Mouse (Mus musculus) midbrain, postnatal 0 days (tissue): ENCODE measurements at regions not wholly inside any gene's neighbourhood (a gene's known extent, or its start where the extent isn't known, plus 50 kb on each side); places are given as distances from the start of the nearest gene placed in this dataset.

Experiments used
- ATAC-seq: fragments of 200-750 bp; cut with Nextera tagmentation; 2 replicates; pipeline ENCODE4 v1.8.0; 2017; ENCODE audit warnings: moderate number of reproducible peaks, mild to moderate bottlenecking, moderate TSS enrichment, moderate library complexity; ENCODE audit not compliant: low FRiP score
- DNase-seq: peaks from one replicate; pipeline ENCODE4 v3.0.0-alpha.2; 2015; ENCODE audit warnings: low spot score
- H3K27ac ChIP-seq: fragments of 300-500 bp; sonication (generic); 2 replicates; pipeline ENCODE4 v1.5.1; 2014; ENCODE audit warnings: low read depth, mild to moderate bottlenecking, low read length, mixed read lengths
- H3K27me3 ChIP-seq: fragments of 300-500 bp; sonication (generic); 2 replicates; pipeline ENCODE4 v1.6.1; 2014; ENCODE audit warnings: low read length, control low read depth, mixed read lengths; ENCODE audit not compliant: insufficient read depth
- H3K36me3 ChIP-seq: fragments of 300-500 bp; sonication (generic); 2 replicates; pipeline ENCODE4 v1.6.1; 2014; ENCODE audit warnings: low read length, control low read depth, mixed read lengths; ENCODE audit not compliant: insufficient read depth
- H3K4me1 ChIP-seq: fragments of 300-500 bp; sonication (generic); 2 replicates; pipeline ENCODE4 v1.6.1; 2014; ENCODE audit warnings: mild to moderate bottlenecking, control low read depth, antibody characterized with exemption, low read length, mixed read lengths; ENCODE audit not compliant: insufficient read depth
- H3K4me2 ChIP-seq: fragments of 300-500 bp; sonication (generic); 2 replicates; pipeline ENCODE4 v1.6.1; 2014; ENCODE audit warnings: low read depth, mild to moderate bottlenecking, low read length, mixed read lengths; ENCODE audit not compliant: poor library complexity, severe bottlenecking
- H3K4me3 ChIP-seq: fragments of 300-500 bp; sonication (generic); 2 replicates; pipeline ENCODE4 v1.5.1; 2014; ENCODE audit warnings: low read depth, mild to moderate bottlenecking, low read length, moderate library complexity
- H3K9ac ChIP-seq: fragments of 300-500 bp; sonication (generic); replicated peaks from 2 replicates; pipeline ENCODE4 v1.6.1; 2014; ENCODE audit warnings: mild to moderate bottlenecking, low read length, moderate library complexity, mixed read lengths; ENCODE audit not compliant: poor library complexity, severe bottlenecking
- H3K9me3 ChIP-seq: fragments of 300-500 bp; sonication (generic); 2 replicates; pipeline ENCODE4 v1.6.1; 2016; ENCODE audit warnings: low read length, control low read depth
- CTCF ChIP-seq: IDR thresholded peaks from 2 replicates; pipeline ENCODE4 v1.5.1; 2016; ENCODE audit warnings: antibody characterized with exemption, mild to moderate bottlenecking
- WGBS: fragments of 180-500 bp; shearing (Covaris S2); extraction: QIAGEN DNeasy Blood & Tissue Kit; methylation state at CpG from one replicate; pipeline ENCODE4 v1.1.7; 2014; 5-methylcytosine and 5-hydroxymethylcytosine counted together

DNA sequence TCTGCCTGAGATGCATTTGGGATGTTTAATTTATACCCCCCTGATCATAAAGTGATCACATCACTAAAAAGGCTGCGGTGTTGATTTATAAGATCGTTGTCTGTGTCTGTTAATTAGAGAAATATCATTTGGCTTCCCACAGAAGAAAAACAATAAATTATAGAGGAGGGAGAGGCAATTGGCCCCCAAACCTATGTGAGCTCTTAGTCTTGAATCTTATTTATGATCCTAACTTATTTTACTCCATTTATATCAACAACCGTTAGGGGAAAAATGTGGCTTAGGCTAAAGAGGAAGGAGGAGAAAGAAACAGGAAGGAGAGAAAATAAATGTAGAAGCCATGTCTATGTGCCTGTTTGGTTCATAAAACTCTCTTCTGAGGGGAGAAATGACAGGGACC lies 609.5 kb downstream of the Tox3 start:
- Histone ChIP-seq H3K4me3 (no peak overlapping the region), H3K9ac (no peak overlapping the region), H3K4me1 (no peaks in the 10 kb centered on the region), H3K9me3 (no peaks in the 10 kb centered on the region), H3K36me3 (no peaks in the 10 kb centered on the region), H3K4me2 (no peak overlapping the region), H3K27ac (no peak overlapping the region), H3K27me3 (peaks cover 4% of the 10 kb centered on the region; the same call in 1 of the 2 replicates)
- DNase-seq (no peak), ATAC-seq (no peak)
- WGBS: 92% methylated on average over 3 of the region's 3 CpGs
- no peak for TF ChIP-seq CTCF

DNA sequence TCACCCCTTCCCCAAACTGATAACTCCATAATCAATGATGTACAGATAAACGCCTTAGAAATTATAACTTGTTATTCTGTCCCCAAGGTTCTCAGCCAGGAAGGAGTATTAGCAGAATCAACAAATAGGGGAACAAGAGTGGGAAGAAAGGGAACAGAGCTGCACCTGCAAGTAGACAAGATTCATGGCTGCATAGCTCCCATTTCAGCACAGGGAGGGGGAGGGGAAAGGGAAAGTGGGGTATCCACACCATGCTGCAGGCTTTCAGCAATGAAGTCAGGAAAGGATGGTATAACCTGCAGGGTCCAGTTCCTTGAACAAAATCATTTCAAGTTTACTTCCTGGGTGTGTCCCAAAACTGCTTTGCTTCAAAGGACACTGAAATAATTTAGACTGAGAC lies 610.5 kb downstream of the Tox3 start:
- Histone ChIP-seq H3K4me1 (no peaks in the 10 kb centered on the region), H3K4me2 (no peak overlapping the region), H3K36me3 (no peaks in the 10 kb centered on the region), H3K9ac (no peak overlapping the region), H3K4me3 (no peak overlapping the region), H3K27ac (no peak overlapping the region), H3K27me3 (peaks cover 4% of the 10 kb centered on the region; the same call in 1 of the 2 replicates), H3K9me3 (no peaks in the 10 kb centered on the region)
- DNase-seq (no peak), ATAC-seq (no peak)
- TF ChIP-seq CTCF: no peak
- 91% methylated on average over 1 of the region's 1 CpGs for WGBS

DNA sequence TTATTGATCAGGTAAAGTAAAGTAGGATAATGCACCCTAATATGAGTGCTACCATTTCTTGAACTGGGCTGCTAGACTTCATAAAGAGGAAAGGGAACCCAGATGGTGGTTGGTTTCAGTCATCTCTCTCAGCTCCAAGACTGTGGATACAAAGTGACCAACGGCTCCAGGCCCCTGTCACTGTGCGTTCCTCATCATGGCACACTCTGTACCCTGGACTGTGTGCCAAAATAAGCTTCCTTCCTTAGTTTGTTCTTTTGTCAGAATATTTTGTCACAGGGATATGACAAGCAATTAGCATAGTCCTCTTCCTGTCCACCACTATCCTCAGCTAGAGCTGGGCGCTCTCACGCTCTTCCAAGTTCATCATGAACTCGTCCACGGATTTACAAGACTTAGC lies 620.9 kb downstream of the Tox3 start:
- no peaks in the 10 kb centered on the region for H3K27me3 ChIP-seq
- no peak for DNase-seq
- H3K36me3 ChIP-seq: no peaks in the 10 kb centered on the region
- no peak for ATAC-seq
- no peak for TF ChIP-seq CTCF
- H3K4me2 ChIP-seq: no peak overlapping the region
- no peaks in the 10 kb centered on the region for H3K9me3 ChIP-seq
- WGBS: 90% methylated on average over 6 of the region's 6 CpGs
- no peak overlapping the region for H3K27ac ChIP-seq
- no peaks in the 10 kb centered on the region for H3K4me1 ChIP-seq
- H3K9ac ChIP-seq: no peak overlapping the region
- no peak overlapping the region for H3K4me3 ChIP-seq

GRCm38 (mm10) chr8:89721684-89722305 lies 626.3 kb downstream of the Tox3 start:
- 87% methylated on average over 5 of the region's 5 CpGs for WGBS
- H3K27ac ChIP-seq: no peak overlapping the region
- TF ChIP-seq CTCF: no peak
- no peak overlapping the region for H3K4me2 ChIP-seq
- H3K4me1 ChIP-seq: no peaks in the 10 kb centered on the region
- no peaks in the 10 kb centered on the region for H3K27me3 ChIP-seq
- H3K36me3 ChIP-seq: no peaks in the 10 kb centered on the region
- ATAC-seq (no peak), DNase-seq (no peak)
- no peak overlapping the region for H3K9ac ChIP-seq
- no peak overlapping the region for H3K4me3 ChIP-seq
- H3K9me3 ChIP-seq: no peaks in the 10 kb centered on the region

GRCm38 (mm10) chr8:89713880-89714279 lies 634.3 kb downstream of the Tox3 start:
- peak; percentile 40 for DNase-seq
- no peaks in the 10 kb centered on the region for H3K9me3 ChIP-seq
- no peak overlapping the region for H3K4me2 ChIP-seq
- peaks cover 6% of the 10 kb centered on the region for H3K4me1 ChIP-seq
- 75% methylated on average over 6 of the region's 6 CpGs for WGBS
- no peaks in the 10 kb centered on the region for H3K27me3 ChIP-seq
- TF ChIP-seq CTCF: no peak
- no peaks in the 10 kb centered on the region for H3K36me3 ChIP-seq
- H3K4me3 ChIP-seq: no peak overlapping the region
- ATAC-seq: no peak
- H3K27ac ChIP-seq: no peak overlapping the region
- H3K9ac ChIP-seq: no peak overlapping the region

GRCm38 (mm10) chr8:89707341-89707928 lies 640.7 kb downstream of the Tox3 start:
- Histone ChIP-seq H3K4me1 (no peaks in the 10 kb centered on the region), H3K4me3 (no peak overlapping the region), H3K27me3 (no peaks in the 10 kb centered on the region), H3K9ac (no peak overlapping the region), H3K36me3 (no peaks in the 10 kb centered on the region), H3K4me2 (no peak overlapping the region), H3K27ac (no peak overlapping the region), H3K9me3 (no peaks in the 10 kb centered on the region)
- DNase-seq: no peak
- ATAC-seq: no peak
- 56% methylated on average over 5 of the region's 5 CpGs for WGBS
- TF ChIP-seq CTCF: no peak
